Mouse (Mus musculus): ENCODE measurements around the gene Olfr532.

DNA sequence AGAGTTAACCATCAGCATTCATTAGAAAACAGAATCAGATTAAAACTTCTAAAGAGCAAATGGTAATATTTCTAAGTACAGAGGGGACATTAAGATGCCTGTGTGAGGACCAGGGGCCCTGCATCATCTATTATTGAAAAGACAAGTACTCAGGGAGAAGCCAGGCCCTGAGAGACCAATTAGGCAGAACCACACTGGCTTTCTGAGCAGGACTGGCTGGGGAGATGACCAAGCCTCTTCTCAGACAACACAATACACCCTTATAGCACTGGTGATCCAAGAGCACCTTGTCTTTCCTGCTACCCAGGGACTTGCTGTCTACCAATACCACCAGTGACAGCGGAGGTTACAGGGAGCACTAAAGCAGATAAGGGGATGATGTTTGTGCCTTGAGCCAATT is 18.6 kb downstream of the Olfr532 start, which contains the start of gene Olfr531:
- no peak for TF ChIP-seq CTCF (IDR thresholded peaks at IDR 0.05; ENCODE audit: extremely low read depth, insufficient read depth, insufficient read length, insufficient replicate concordance)
- no peak for TF ChIP-seq POLR2A (IDR thresholded peaks at IDR 0.05; ENCODE audit: low read depth, low read length)
